Mouse (Mus musculus) stomach, embryonic 16.5 days (tissue): ENCODE measurements around the gene Gal. TPM values are rescaled to one million over a fixed set of nuclear protein-coding genes. Genes with fewer than 3 reads are reported as not detected.

Experiments
- ATAC-seq: fragments of 200-750 bp; cut with Nextera tagmentation; 2 replicates; pipeline ENCODE4 v1.8.0; 2017; ENCODE audit warnings: moderate number of reproducible peaks, moderate TSS enrichment; ENCODE audit not compliant: insufficient read depth, low FRiP score
- H3K27ac ChIP-seq: fragments of 300-500 bp; sonication (generic); 2 replicates; pipeline ENCODE4 v1.5.1; 2014; ENCODE audit warnings: low read length
- H3K27me3 ChIP-seq: fragments of 300-500 bp; sonication (generic); 2 replicates; pipeline ENCODE4 v1.6.1; 2014; ENCODE audit warnings: low read length, control low read depth, mixed read lengths; ENCODE audit not compliant: control insufficient read depth, insufficient read depth
- H3K36me3 ChIP-seq: fragments of 300-500 bp; sonication (generic); 2 replicates; pipeline ENCODE4 v1.6.1; 2014; ENCODE audit warnings: low read length; ENCODE audit not compliant: control insufficient read depth, insufficient read depth
- H3K4me1 ChIP-seq: fragments of 300-500 bp; sonication (generic); 2 replicates; pipeline ENCODE4 v1.6.1; 2014; ENCODE audit warnings: low read length, control low read depth, mixed read lengths; ENCODE audit not compliant: control insufficient read depth, insufficient read depth
- H3K4me2 ChIP-seq: fragments of 300-500 bp; sonication (generic); 2 replicates; pipeline ENCODE4 v1.6.1; 2014; ENCODE audit warnings: low read depth, low read length, mixed read lengths
- H3K4me3 ChIP-seq: fragments of 300-500 bp; sonication (generic); replicated peaks from 2 replicates; pipeline ENCODE4 v1.5.1; 2014; ENCODE audit warnings: mild to moderate bottlenecking, low read length
- H3K9ac ChIP-seq: fragments of 300-500 bp; sonication (generic); 2 replicates; pipeline ENCODE4 v1.6.1; 2014; ENCODE audit warnings: low read length
- H3K9me3 ChIP-seq: fragments of 300-500 bp; sonication (generic); replicated peaks from 2 replicates; pipeline ENCODE4 v1.6.1; 2016; ENCODE audit warnings: low read length, control low read depth; ENCODE audit not compliant: control insufficient read depth
- WGBS: fragments of 180-500 bp; shearing (Covaris S2); extraction: QIAGEN DNeasy Blood & Tissue Kit; methylation state at CpG from one replicate; pipeline ENCODE4 v1.1.7; 2014; 5-methylcytosine and 5-hydroxymethylcytosine counted together
- polyA plus RNA-seq: library from polyadenylated mRNA; unstranded; fragments of >200 nt; fragmentation: Nextera tagmentation; extraction: Ambion mirVana; gene quantifications from 2 replicates; pipeline ENCODE4 v1.2.1, GENCODE M21; 2015

Gene Gal
- polyA plus RNA-seq, 1 experiment from 2014 or later, result 9.9 TPM

DNA sequence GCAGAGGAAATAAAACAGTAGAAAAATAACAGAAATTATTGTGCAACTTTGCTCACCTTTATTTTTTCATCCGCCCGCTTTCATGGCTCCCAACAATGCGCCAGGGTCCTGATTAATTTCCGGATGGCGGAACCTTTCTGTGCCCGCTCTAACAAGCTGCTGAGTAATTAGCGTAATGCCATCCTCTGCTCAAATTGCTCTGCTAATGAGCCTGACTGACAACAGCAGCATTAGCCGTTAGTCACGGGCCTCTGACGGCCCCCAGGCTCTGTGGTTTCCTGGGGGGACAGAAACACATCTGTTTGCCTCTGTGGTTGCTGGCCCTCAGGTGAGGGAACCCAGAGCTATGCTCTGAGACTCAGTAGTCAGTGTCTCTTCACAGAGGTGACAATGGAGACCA is 26.7 kb upstream of the Gal start:
- no peaks in the 10 kb centered on the region for H3K27me3 ChIP-seq
- no peak for ATAC-seq
- H3K4me1 ChIP-seq, result no peaks in the 10 kb centered on the region
- H3K9ac ChIP-seq, result no peak overlapping the region
- H3K4me3 ChIP-seq, result no peak overlapping the region
- 64% methylated on average over 10 of the region's 10 CpGs for WGBS
- no peaks in the 10 kb centered on the region for H3K9me3 ChIP-seq
- H3K36me3 ChIP-seq, result no peaks in the 10 kb centered on the region
- H3K27ac ChIP-seq, result no peak overlapping the region
- no peak overlapping the region for H3K4me2 ChIP-seq

- Histone ChIP-seq H3K4me3 (no peak overlapping the region), H3K27me3 (no peaks in the 10 kb centered on the region), H3K27ac (no peak overlapping the region), H3K9me3 (no peaks in the 10 kb centered on the region), H3K4me2 (no peak overlapping the region), H3K9ac (no peak overlapping the region), H3K4me1 (no peaks in the 10 kb centered on the region), H3K36me3 (no peaks in the 10 kb centered on the region)
- WGBS, result 66% methylated on average over 5 of the region's 5 CpGs
- ATAC-seq, result no peak
Measured at GRCm38 (mm10) chr19:3440667-3441066, 26.3 kb upstream of the Gal start.

DNA sequence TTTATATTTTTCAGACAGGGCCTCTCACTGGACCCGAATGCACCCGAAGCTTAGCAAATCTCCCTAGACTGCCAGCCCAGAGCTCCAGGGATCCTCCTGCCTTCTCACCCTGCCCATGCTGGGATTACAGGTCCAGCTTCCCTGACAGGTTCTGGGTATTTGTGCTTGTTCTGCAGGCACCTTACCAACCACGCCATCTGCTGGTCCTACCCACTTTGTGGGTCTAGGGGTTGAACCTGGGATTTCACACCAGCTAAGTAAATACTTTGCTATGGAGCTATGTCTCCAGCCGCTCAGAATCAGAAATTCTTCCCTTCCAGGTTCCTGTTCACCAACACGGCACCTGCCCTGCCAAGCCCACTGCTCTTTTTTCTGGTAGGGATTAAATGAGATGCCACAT is 23.6 kb upstream of the Gal start:
- 63% methylated on average over 5 of the region's 5 CpGs for WGBS
- no peak overlapping the region for H3K4me3 ChIP-seq
- H3K27me3 ChIP-seq, result no peaks in the 10 kb centered on the region
- no peak overlapping the region for H3K9ac ChIP-seq
- no peaks in the 10 kb centered on the region for H3K36me3 ChIP-seq
- no peak overlapping the region for H3K27ac ChIP-seq
- no peak overlapping the region for H3K4me2 ChIP-seq
- no peaks in the 10 kb centered on the region for H3K4me1 ChIP-seq
- ATAC-seq, result no peak
- no peaks in the 10 kb centered on the region for H3K9me3 ChIP-seq

DNA sequence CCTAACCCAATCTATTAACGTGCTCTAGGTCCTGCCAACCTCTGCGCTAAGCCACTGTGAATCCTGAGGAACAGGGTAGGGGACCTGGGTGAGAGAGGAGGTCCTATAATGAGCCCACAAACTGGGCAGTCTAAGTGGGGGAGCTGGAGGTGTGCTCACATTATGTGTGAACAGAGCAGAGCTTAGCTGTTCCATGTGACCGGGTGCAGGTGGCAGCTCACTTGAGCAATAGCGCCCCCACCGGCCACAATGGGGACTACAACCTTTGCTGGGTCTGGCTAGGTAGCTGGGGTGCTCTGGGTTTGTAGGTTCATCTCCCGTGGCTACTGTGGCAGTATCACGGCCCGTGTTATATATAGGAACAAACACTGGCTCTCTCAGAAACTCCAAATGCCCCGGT is 22.5 kb upstream of the Gal start:
- WGBS, result 49% methylated on average over 9 of the region's 9 CpGs
- no peak for ATAC-seq
- H3K9me3 ChIP-seq, result no peaks in the 10 kb centered on the region

DNA sequence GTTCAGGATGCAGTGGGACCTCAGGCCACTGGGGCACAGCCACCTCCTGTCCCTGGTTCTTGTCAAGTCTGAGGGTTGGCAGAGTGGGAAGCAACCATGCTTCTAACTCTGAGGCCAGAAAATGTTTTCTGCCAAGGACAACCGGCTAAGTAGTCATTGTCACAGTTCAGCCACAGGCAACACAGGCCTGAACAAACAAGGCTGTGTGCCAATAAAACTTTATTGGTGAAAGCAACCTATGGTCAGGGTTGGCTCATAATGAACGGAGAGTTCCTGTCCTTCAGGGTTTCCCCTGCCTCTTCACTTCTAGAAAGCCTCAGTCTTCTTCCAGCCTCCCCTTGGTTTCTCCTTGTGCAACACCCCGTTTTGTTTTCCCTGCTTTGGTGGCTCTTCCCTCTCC is 21.5 kb upstream of the Gal start:
- Histone ChIP-seq H3K36me3 (no peaks in the 10 kb centered on the region), H3K4me2 (no peak overlapping the region), H3K27me3 (no peaks in the 10 kb centered on the region), H3K4me3 (no peak overlapping the region), H3K27ac (no peak overlapping the region), H3K9ac (no peak overlapping the region), H3K4me1 (no peaks in the 10 kb centered on the region), H3K9me3 (no peaks in the 10 kb centered on the region)
- no peak for ATAC-seq
- 76% methylated on average over 3 of the region's 3 CpGs for WGBS

More for the DNA sequence above, 22.5 kb upstream of the Gal start:
- Histone ChIP-seq H3K4me1 (no peaks in the 10 kb centered on the region), H3K27me3 (no peaks in the 10 kb centered on the region), H3K36me3 (no peaks in the 10 kb centered on the region), H3K9ac (no peak overlapping the region), H3K27ac (no peak overlapping the region), H3K4me2 (no peak overlapping the region), H3K4me3 (no peak overlapping the region)

GRCm38 (mm10) chr19:3434641-3435040 is 20.3 kb upstream of the Gal start:
- 37% methylated on average over 4 of the region's 4 CpGs for WGBS

GRCm38 (mm10) chr19:3434124-3434523 is 19.8 kb upstream of the Gal start:
- H3K9ac ChIP-seq, result no peak overlapping the region
- 37% methylated on average over 4 of the region's 4 CpGs for WGBS
- H3K36me3 ChIP-seq, result no peaks in the 10 kb centered on the region
- H3K4me1 ChIP-seq, result no peaks in the 10 kb centered on the region
- H3K4me3 ChIP-seq, result no peak overlapping the region
- H3K27ac ChIP-seq, result no peak overlapping the region
- ATAC-seq, result no peak
- no peaks in the 10 kb centered on the region for H3K9me3 ChIP-seq
- H3K4me2 ChIP-seq, result no peak overlapping the region
- H3K27me3 ChIP-seq, result no peaks in the 10 kb centered on the region

More at GRCm38 (mm10) chr19:3434641-3435040, 20.3 kb upstream of the Gal start:
- H3K27ac ChIP-seq, result no peak overlapping the region
- H3K4me3 ChIP-seq, result no peak overlapping the region
- no peak for ATAC-seq
- H3K9me3 ChIP-seq, result no peaks in the 10 kb centered on the region
- H3K27me3 ChIP-seq, result no peaks in the 10 kb centered on the region
- H3K4me1 ChIP-seq, result no peaks in the 10 kb centered on the region
- H3K36me3 ChIP-seq, result no peaks in the 10 kb centered on the region
- no peak overlapping the region for H3K9ac ChIP-seq
- H3K4me2 ChIP-seq, result no peak overlapping the region

DNA sequence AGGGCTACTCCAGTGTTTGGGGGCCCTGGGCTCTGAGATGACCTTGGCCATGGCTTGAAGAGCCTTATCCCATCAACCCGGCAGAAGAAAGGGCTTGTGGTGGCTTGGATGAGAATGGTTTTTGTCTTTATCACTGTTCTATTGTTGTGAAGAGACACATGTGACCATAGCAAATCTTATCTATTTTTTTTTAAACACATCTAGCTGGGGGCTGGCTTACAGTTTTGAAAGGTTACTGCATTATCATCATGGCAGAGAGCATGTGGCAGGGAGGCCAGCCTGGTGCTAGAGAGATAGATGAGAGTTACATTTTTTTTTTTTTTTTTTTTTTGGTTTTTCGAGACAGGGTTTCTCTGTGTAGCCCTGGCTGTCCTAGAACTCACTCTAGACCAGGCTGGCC is 17.6 kb upstream of the Gal start:
- ATAC-seq, result no peak
- no peak overlapping the region for H3K4me3 ChIP-seq
- H3K9ac ChIP-seq, result no peak overlapping the region
- no peaks in the 10 kb centered on the region for H3K4me1 ChIP-seq
- 82% methylated on average over 2 of the region's 2 CpGs for WGBS
- H3K4me2 ChIP-seq, result no peak overlapping the region
- H3K27me3 ChIP-seq, result no peaks in the 10 kb centered on the region
- H3K9me3 ChIP-seq, result no peaks in the 10 kb centered on the region
- no peak overlapping the region for H3K27ac ChIP-seq
- no peaks in the 10 kb centered on the region for H3K36me3 ChIP-seq

DNA sequence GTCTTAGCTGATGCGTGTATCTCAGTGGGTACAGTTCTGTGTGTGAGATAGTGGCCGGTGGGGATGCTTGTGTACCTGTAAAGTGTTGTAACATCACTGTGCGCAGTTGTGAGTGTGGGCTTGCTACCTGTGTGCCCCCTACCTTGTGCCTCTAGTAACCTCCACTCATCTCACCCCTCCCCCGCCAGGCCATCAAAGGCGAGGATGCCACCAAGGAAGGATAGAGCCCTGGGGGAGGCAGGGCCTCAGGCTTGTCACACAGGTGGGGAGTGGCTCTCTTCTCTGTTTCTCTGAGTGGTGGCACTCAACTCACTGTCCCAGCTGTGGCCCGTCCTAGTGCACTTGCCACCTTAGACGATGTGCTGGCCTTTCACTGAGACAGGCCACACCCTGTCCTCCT is 16.7 kb upstream of the Gal start:
- Histone ChIP-seq H3K4me1 (no peaks in the 10 kb centered on the region), H3K4me3 (no peak overlapping the region), H3K27ac (no peak overlapping the region), H3K4me2 (no peak overlapping the region), H3K27me3 (no peaks in the 10 kb centered on the region), H3K9me3 (no peaks in the 10 kb centered on the region), H3K36me3 (no peaks in the 10 kb centered on the region), H3K9ac (no peak overlapping the region)
- no peak for ATAC-seq
- 61% methylated on average over 7 of the region's 7 CpGs for WGBS
